Mouse (Mus musculus): Measurements from ENCODE around the gene Fance.

DNA sequence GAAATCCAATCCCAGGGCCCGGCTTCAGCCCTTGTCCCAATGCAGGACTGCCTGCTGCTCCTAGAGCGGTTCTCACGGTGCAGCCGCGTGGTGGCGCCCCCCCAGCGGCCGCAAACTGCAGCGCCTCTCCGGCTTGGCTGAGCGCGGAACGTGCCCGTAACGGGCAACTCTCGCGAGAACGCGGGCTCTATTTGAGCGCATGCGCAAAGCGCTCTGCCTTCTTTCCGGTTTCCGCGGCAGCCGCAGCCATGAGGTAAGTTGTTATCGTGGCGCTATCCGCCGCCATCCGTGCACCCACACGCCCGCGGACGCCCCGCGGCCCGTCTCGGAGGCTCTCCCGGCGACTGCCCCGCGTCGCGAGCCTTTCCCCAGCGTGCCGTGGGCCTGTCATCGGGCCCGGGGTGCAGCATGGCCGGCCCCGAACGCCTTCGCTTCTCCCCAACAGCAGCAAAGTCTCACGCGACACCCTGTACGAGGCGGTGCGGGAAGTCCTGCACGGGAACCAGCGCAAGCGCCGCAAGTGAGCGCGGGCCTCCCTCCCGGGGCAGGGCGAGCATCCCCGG lies 15.1 kb downstream of the Fance start, which contains the start of gene Rpl10a:
- TF ChIP-seq POLR2A (IDR thresholded peaks at IDR 0.05; ENCODE audit: borderline replicate concordance, low read depth, low read length), result 0 out of 2 replicates have a peak, but pooled peaks have one; percentile 33
- peak; percentile 47 for TF ChIP-seq CTCF (IDR thresholded peaks at IDR 0.05; ENCODE audit: low read depth, low read length)
